ENCODE assay signal across 21 mouse cellular contexts in the genomic region with DNA sequence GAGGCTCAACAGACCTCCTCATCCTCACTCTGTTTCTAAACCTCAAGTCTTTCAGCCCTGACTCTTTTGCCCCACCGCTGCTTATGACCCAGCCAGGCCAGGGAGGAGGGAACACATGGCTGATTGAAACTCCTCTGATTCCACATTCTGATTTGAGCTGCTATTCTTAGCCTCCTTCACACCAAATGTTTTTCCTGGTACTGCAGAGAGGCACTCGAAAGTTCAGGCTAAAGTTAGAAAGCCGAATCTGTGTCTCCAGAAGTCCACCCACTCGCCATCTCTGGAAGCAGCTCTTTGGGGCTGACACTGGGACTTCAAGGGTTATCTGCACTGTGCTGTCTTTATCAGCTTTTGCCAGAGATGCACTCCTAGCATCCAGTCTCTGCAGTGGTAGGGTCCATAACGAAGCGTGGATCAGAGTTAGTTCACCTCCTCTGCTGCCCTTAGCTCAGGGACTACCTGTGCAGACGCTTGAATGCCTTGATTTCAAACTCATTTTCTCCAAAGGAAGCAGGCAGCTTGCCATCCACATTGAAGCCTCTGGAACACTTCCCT. TPM values are rescaled to one million over a fixed set of nuclear protein-coding genes. Genes with fewer than 3 reads are reported as not detected.
DNase-seq lines count a peak whose midpoint lies in the region; TF ChIP-seq lines count a peak whose summit lies in the region.
"Had no signal": no experiment of that assay in that cellular context is flagged by ENCODE, and none has a peak within 500 bp of the region (broad histone marks: within the 10 kb centered on the region; RNA-seq: fewer than 3 reads in every experiment).

No protein-coding gene starts in this region.

- no peak for DNase-seq in heart, embryonic 10.5 days (ENCODE audit: low spot score)
- DNase-seq in heart, adult 11 months, result no peak
- DNase-seq in layer of hippocampus, adult 2 months (ENCODE audit: low spot score in 2 of 2), result peak; percentile 31 to 35
- DNase-seq in layer of hippocampus, postnatal 25 days (ENCODE audit: extremely low spot score in 1 of 2, low spot score in 1 of 2), result no peak
- DNase-seq in left cerebral cortex, adult 2 months (ENCODE audit: extremely low spot score in 1 of 2, low spot score in 2 of 2), result peak; percentile 31 to 37
- DNase-seq in right cerebral cortex, postnatal 25 days, result peak; percentile 36
- DNase-seq in adrenal gland, adult 18-20 months (ENCODE audit: low spot score in 2 of 2), result no peak
- no peak for DNase-seq in cerebellum, postnatal 10 days
- DNase-seq: cerebellum, postnatal 25 days; gastrocnemius, postnatal 10 days; lung, adult 18-20 months; lung, postnatal 36 days; spleen, adult 18-20 months; thymus, postnatal 14 days had no signal

- WGBS in heart, embryonic 10.5 days, result 26% methylated on average over 7 of the region's 7 CpGs

- peaks cover 24% of the 10 kb centered on the region for H3K4me1 ChIP-seq in heart, embryonic 10.5 days
- H3K4me1 ChIP-seq: stomach, embryonic 15.5 days had no signal

- intact Hi-C loops in left cerebral cortex, adult 2 months (cut with DNase I), result loop anchor here (1.0 to 10.0 kb wide), 5 partner anchors 31 to 484 kb away; no protein-coding TSS in a partner anchor

- no peak for TF ChIP-seq CTCF in layer of hippocampus, adult 2 months (conservative IDR thresholded peaks at IDR 0.05)
- TF ChIP-seq CTCF in left cerebral cortex, adult 2 months (IDR thresholded peaks at IDR 0.05), result no peak

- no peaks in the 10 kb centered on the region for H3K27me3 ChIP-seq in heart, embryonic 10.5 days (ENCODE audit: insufficient read depth, poor library complexity, severe bottlenecking)
- H3K27me3 ChIP-seq: CH12.LX; forebrain, embryonic 15.5 days; limb, embryonic 15.5 days; midbrain, embryonic 12.5 days; stomach, embryonic 15.5 days had no signal

- peak overlapping the region; percentile 80 for H3K27ac ChIP-seq in heart, embryonic 10.5 days
- peak overlapping the region; percentile 83 for H3K27ac ChIP-seq in layer of hippocampus, adult 2 months
- peak overlapping the region; percentile 91 for H3K27ac ChIP-seq in left cerebral cortex, adult 2 months
- H3K27ac ChIP-seq: embryonic facial prominence, embryonic 10.5 days; forebrain, embryonic 15.5 days; limb, embryonic 15.5 days; midbrain, embryonic 12.5 days; stomach, embryonic 15.5 days had no signal

- no peaks in the 10 kb centered on the region for H3K36me3 ChIP-seq in heart, embryonic 10.5 days
- H3K36me3 ChIP-seq: embryonic facial prominence, embryonic 10.5 days; forebrain, embryonic 15.5 days; limb, embryonic 15.5 days; midbrain, embryonic 12.5 days; stomach, embryonic 15.5 days had no signal

- H3K4me3 ChIP-seq in heart, embryonic 10.5 days, result 0 out of 2 replicates have a peak overlapping the region, but pooled peaks have one; percentile 1
- no peak overlapping the region for H3K4me3 ChIP-seq in layer of hippocampus, adult 2 months
- no peak overlapping the region for H3K4me3 ChIP-seq in left cerebral cortex, adult 2 months
- H3K4me3 ChIP-seq: embryonic facial prominence, embryonic 10.5 days; erythroblast, embryonic 14.5 days; forebrain, embryonic 15.5 days; limb, embryonic 15.5 days; midbrain, embryonic 12.5 days; stomach, embryonic 15.5 days had no signal

- H3K9me3 ChIP-seq in heart, embryonic 10.5 days, result no peaks in the 10 kb centered on the region
- H3K9me3 ChIP-seq: embryonic facial prominence, embryonic 10.5 days; forebrain, embryonic 15.5 days; limb, embryonic 15.5 days; midbrain, embryonic 12.5 days; stomach, embryonic 15.5 days had no signal

RNA-seq across cellular contexts. Expression of gene Rasgrp1, which starts 43.3 kb away (rescaled TPM):
- 0.25 and 0.46 TPM in 2 replicates for polyA plus RNA-seq in heart, embryonic 10.5 days (2016; fragmentation: Nextera tagmentation; extraction: Ambion mirVana)
- total RNA-seq in layer of hippocampus, adult 2 months (2021), result 100 to 1,000 TPM; 390 to 415 TPM
- total RNA-seq in layer of hippocampus, postnatal 25 days (2021), result 100 to 1,000 TPM; 390 to 419 TPM
- total RNA-seq in left cerebral cortex, adult 2 months (2021), result 100 to 1,000 TPM; 311 to 322 TPM
- under 1 TPM; 0.46 to 0.70 TPM for total RNA-seq in adrenal gland, adult 18-20 months (2021)
- polyA plus RNA-seq: erythroblast, embryonic 14.5 days had no signal

Comparison
In these comparisons a context has a peak if more than half of its experiments do, and no peak if none do; other contexts are left out.
1. DNase-seq: peak in layer of hippocampus, adult 2 months (2 of 2), left cerebral cortex, adult 2 months (2 of 2) and right cerebral cortex, postnatal 25 days (single experiment); none in heart, embryonic 10.5 days (single experiment), heart, adult 11 months (single experiment), layer of hippocampus, postnatal 25 days (0 of 2), adrenal gland, adult 18-20 months (0 of 2) and cerebellum, postnatal 10 days (0 of 2).
2. RNA of gene Rasgrp1, which starts 43.3 kb away (total RNA-seq): 390 to 419 TPM in layer of hippocampus, postnatal 25 days, 390 to 415 TPM in layer of hippocampus, adult 2 months and 311 to 322 TPM in left cerebral cortex, adult 2 months; 0.46 to 0.70 TPM in adrenal gland, adult 18-20 months; every median in the first group is over 100 times any median in the second.
3. Peak in every context shown above with its lines, with median percentiles within 50 percentile points of each other: H3K27ac ChIP-seq.